Mouse (Mus musculus): ENCODE measurements around the gene Erc1. TPM values are rescaled to one million over a fixed set of nuclear protein-coding genes. Genes with fewer than 3 reads are reported as not detected.
A peak's percentile ranks its signal among the peaks of the same experiment; 100 is the strongest.

Erc1 gene
- polyA plus RNA-seq, 1 experiment from 2014 or later, result 6.5 TPM

- no peaks in the 10 kb centered on the region for H3K4me1 ChIP-seq (replicated peaks; ENCODE audit: control insufficient read depth, insufficient read depth)
- H3K4me2 ChIP-seq (replicated peaks; ENCODE audit: low read depth), result no peak overlapping the region
- H3K9me3 ChIP-seq (ENCODE audit: control insufficient read depth, low read length), result no peaks in the 10 kb centered on the region
- H3K4me3 ChIP-seq (ENCODE audit: low read depth, low read length), result no peak overlapping the region
- ATAC-seq (ENCODE audit: low FRiP score, low TSS enrichment) (no peak), DNase-seq (ENCODE audit: low spot score) (no peak)
- H3K27ac ChIP-seq (replicated peaks), result no peak overlapping the region
- H3K36me3 ChIP-seq (ENCODE audit: control insufficient read depth, insufficient read depth, low read length), result no peaks in the 10 kb centered on the region; the same call in 1 of the 2 replicates
- 96% methylated on average over 4 of the region's 4 CpGs for WGBS
- TF ChIP-seq EP300 (optimal IDR thresholded peaks at IDR 0.05) (no peak), CTCF (IDR thresholded peaks at IDR 0.05; ENCODE audit: low read depth) (no peak)
- H3K27me3 ChIP-seq (ENCODE audit: control insufficient read depth, insufficient read depth, low read length), result no peaks in the 10 kb centered on the region
- H3K9ac ChIP-seq (ENCODE audit: low read length), result no peak overlapping the region
Observed at GRCm38 (mm10) chr6:119576706-119577105, 271.3 kb downstream of the Erc1 start.

GRCm38 (mm10) chr6:119575331-119575730 is 272.6 kb downstream of the Erc1 start:
- TF ChIP-seq EP300 (optimal IDR thresholded peaks at IDR 0.05), result no peak
- no peaks in the 10 kb centered on the region for H3K9me3 ChIP-seq (ENCODE audit: control insufficient read depth, low read length)
- DNase-seq (ENCODE audit: low spot score) (no peak), ATAC-seq (ENCODE audit: low FRiP score, low TSS enrichment) (no peak)
- no peak overlapping the region for H3K27ac ChIP-seq (replicated peaks)
- no peak overlapping the region for H3K4me2 ChIP-seq (replicated peaks; ENCODE audit: low read depth)
- H3K9ac ChIP-seq (ENCODE audit: low read length), result no peak overlapping the region
- H3K27me3 ChIP-seq (ENCODE audit: control insufficient read depth, insufficient read depth, low read length), result no peaks in the 10 kb centered on the region
- no peaks in the 10 kb centered on the region for H3K4me1 ChIP-seq (replicated peaks; ENCODE audit: control insufficient read depth, insufficient read depth)
- WGBS, result 93% methylated on average over 12 of the region's 12 CpGs
- H3K36me3 ChIP-seq (ENCODE audit: control insufficient read depth, insufficient read depth, low read length), result no peaks in the 10 kb centered on the region; the same call in 1 of the 2 replicates
- H3K4me3 ChIP-seq (ENCODE audit: low read depth, low read length), result no peak overlapping the region

- TF ChIP-seq CTCF (IDR thresholded peaks at IDR 0.05; ENCODE audit: low read depth), result no peak
- no peak for TF ChIP-seq EP300 (optimal IDR thresholded peaks at IDR 0.05)
- peak; percentile 25; the same call in 1 of the 2 replicates for ATAC-seq (ENCODE audit: low FRiP score, low TSS enrichment)
- WGBS, result 59% methylated on average over 7 of the region's 7 CpGs
Observed at GRCm38 (mm10) chr6:119572296-119572695, 275.7 kb downstream of the Erc1 start.

GRCm38 (mm10) chr6:119570797-119571196 is 277.2 kb downstream of the Erc1 start:
- TF ChIP-seq EP300 (optimal IDR thresholded peaks at IDR 0.05) (no peak), CTCF (IDR thresholded peaks at IDR 0.05; ENCODE audit: low read depth) (no peak)
- ATAC-seq (ENCODE audit: low FRiP score, low TSS enrichment) (no peak), DNase-seq (ENCODE audit: low spot score) (no peak)
- Histone ChIP-seq H3K9me3 (ENCODE audit: control insufficient read depth, low read length) (no peaks in the 10 kb centered on the region), H3K36me3 (ENCODE audit: control insufficient read depth, insufficient read depth, low read length) (no peaks in the 10 kb centered on the region; the same call in 1 of the 2 replicates), H3K27me3 (ENCODE audit: control insufficient read depth, insufficient read depth, low read length) (no peaks in the 10 kb centered on the region), H3K4me3 (ENCODE audit: low read depth, low read length) (no peak overlapping the region), H3K27ac (replicated peaks) (no peak overlapping the region), H3K4me1 (replicated peaks; ENCODE audit: control insufficient read depth, insufficient read depth) (no peaks in the 10 kb centered on the region), H3K4me2 (replicated peaks; ENCODE audit: low read depth) (no peak overlapping the region), H3K9ac (ENCODE audit: low read length) (no peak overlapping the region; the same call in 1 of the 2 replicates)
- 57% methylated on average over 4 of the region's 4 CpGs for WGBS

More at GRCm38 (mm10) chr6:119572296-119572695, 275.7 kb downstream of the Erc1 start:
- no peaks in the 10 kb centered on the region for H3K4me1 ChIP-seq (replicated peaks; ENCODE audit: control insufficient read depth, insufficient read depth)
- no peak for DNase-seq (ENCODE audit: low spot score)
- no peaks in the 10 kb centered on the region for H3K9me3 ChIP-seq (ENCODE audit: control insufficient read depth, low read length)
- H3K27ac ChIP-seq (replicated peaks), result no peak overlapping the region
- no peak overlapping the region for H3K4me2 ChIP-seq (replicated peaks; ENCODE audit: low read depth)
- no peaks in the 10 kb centered on the region; the same call in 1 of the 2 replicates for H3K36me3 ChIP-seq (ENCODE audit: control insufficient read depth, insufficient read depth, low read length)
- no peak overlapping the region for H3K4me3 ChIP-seq (ENCODE audit: low read depth, low read length)
- H3K9ac ChIP-seq (ENCODE audit: low read length), result no peak overlapping the region
- H3K27me3 ChIP-seq (ENCODE audit: control insufficient read depth, insufficient read depth, low read length), result no peaks in the 10 kb centered on the region

GRCm38 (mm10) chr6:119568339-119568738 is 279.6 kb downstream of the Erc1 start:
- DNase-seq (ENCODE audit: low spot score) (no peak), ATAC-seq (ENCODE audit: low FRiP score, low TSS enrichment) (no peak)
- Histone ChIP-seq H3K27ac (replicated peaks) (no peak overlapping the region), H3K4me3 (ENCODE audit: low read depth, low read length) (no peak overlapping the region), H3K4me1 (replicated peaks; ENCODE audit: control insufficient read depth, insufficient read depth) (no peaks in the 10 kb centered on the region), H3K36me3 (ENCODE audit: control insufficient read depth, insufficient read depth, low read length) (no peaks in the 10 kb centered on the region; the same call in 1 of the 2 replicates), H3K9me3 (ENCODE audit: control insufficient read depth, low read length) (no peaks in the 10 kb centered on the region), H3K9ac (ENCODE audit: low read length) (no peak overlapping the region), H3K27me3 (ENCODE audit: control insufficient read depth, insufficient read depth, low read length) (no peaks in the 10 kb centered on the region), H3K4me2 (replicated peaks; ENCODE audit: low read depth) (no peak overlapping the region)
- 73% methylated on average over 2 of the region's 2 CpGs for WGBS
- TF ChIP-seq CTCF (IDR thresholded peaks at IDR 0.05; ENCODE audit: low read depth) (no peak), EP300 (optimal IDR thresholded peaks at IDR 0.05) (no peak)

- Histone ChIP-seq H3K9me3 (ENCODE audit: control insufficient read depth, low read length) (no peaks in the 10 kb centered on the region), H3K9ac (ENCODE audit: low read length) (no peak overlapping the region), H3K4me3 (ENCODE audit: low read depth, low read length) (no peak overlapping the region), H3K4me2 (replicated peaks; ENCODE audit: low read depth) (no peak overlapping the region), H3K27me3 (ENCODE audit: control insufficient read depth, insufficient read depth, low read length) (no peaks in the 10 kb centered on the region), H3K4me1 (replicated peaks; ENCODE audit: control insufficient read depth, insufficient read depth) (no peaks in the 10 kb centered on the region), H3K36me3 (ENCODE audit: control insufficient read depth, insufficient read depth, low read length) (no peaks in the 10 kb centered on the region), H3K27ac (replicated peaks) (peak overlapping the region; percentile 1; the same call in 1 of the 2 replicates)
- ATAC-seq (ENCODE audit: low FRiP score, low TSS enrichment) (0 out of 2 replicates have a peak, but pooled peaks have one; percentile 43), DNase-seq (ENCODE audit: low spot score) (peak; percentile 24)
- TF ChIP-seq EP300 (optimal IDR thresholded peaks at IDR 0.05) (no peak), CTCF (IDR thresholded peaks at IDR 0.05; ENCODE audit: low read depth) (no peak)
- WGBS, result 40% methylated on average over 23 of the region's 23 CpGs
Observed at GRCm38 (mm10) chr6:119565451-119566379, 282.3 kb downstream of the Erc1 start.

All from stomach, postnatal 0 days (tissue).